Mouse (Mus musculus) thymus, postnatal 36 days (tissue): Measurements from ENCODE around the gene Atp6v0a4.
A peak's percentile ranks its signal among the peaks of the same experiment; 100 is the strongest.

Experiments
- DNase-seq, 2 experiments: peaks; one replicate each; pipeline ENCODE4 v3.0.0; 2022; ENCODE audit warnings: mixed read lengths in 2 of 2

Gene Atp6v0a4

DNA sequence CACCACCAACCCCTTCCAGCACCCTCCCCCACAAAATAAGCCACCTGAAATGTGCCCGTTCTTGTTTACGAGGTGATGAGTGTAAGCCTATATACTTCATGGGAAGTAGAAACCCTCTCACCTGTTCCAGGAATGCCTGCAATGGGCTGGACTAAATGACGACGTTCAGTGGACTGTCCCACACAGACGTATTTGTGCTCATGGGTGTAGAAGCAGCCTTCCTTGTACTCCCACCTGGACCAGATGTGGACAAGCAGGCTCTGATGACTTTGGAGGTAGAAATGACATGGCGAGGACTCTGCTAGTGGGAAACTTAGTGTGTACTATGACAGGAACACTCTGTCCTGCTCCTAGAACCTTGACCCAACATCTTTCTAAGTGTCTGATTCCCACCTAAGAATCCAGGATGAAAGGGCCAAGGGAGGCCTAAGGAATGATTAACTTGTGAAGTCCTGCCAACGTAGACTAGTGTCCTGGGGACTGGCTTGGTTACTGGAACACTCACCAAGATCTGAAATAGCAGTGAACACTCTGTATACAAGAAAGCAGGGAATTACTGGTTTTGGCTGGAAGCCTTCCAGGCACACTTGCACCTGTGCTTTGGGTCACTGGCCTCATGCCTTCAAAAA, at the start of gene Atp6v0a4:
Gene Atp6v0a4 (minus strand): TSS at position 380 of the 629 bp plus-strand sequence.
- no peak for DNase-seq

DNA sequence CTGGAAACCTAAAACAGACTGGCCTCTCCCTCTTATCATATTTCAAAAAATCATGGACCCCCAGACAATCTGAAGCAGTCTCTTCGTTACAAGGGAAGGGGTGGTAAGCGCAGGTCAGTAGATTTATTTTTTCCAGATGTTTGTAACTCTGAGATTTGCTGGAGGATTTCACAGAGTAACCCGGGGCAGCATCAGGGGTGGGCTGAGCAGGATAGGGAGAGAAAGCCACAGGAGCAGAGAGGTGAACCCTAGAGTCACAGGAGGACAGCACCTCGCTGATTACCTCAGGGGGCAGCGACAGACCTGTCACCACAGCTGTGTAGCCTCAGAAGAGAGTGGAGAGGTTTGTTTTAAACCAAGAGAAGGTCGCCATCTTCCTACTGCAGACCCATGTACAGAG, 41.0 kb upstream of the Atp6v0a4 start:
- no peak for DNase-seq

DNA sequence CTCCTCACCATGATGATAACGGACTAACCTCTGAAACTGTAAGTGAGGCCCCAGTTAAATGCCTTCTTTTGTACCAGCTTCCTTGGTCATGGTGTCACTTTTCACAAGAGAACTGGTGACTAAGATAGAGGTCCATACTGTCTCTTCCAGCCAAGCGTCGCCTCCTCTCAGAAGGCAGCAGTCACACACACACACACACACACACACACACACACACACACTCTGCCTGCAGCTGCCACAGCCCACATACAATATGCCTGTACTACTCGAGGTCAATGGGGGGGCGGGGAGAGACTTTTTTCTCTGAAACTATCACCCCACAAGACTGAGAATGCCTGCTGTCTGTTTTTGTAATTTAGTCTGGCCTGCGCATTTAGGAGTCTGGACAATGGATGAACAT, 40.3 kb upstream of the Atp6v0a4 start:
- no peak for DNase-seq

DNA sequence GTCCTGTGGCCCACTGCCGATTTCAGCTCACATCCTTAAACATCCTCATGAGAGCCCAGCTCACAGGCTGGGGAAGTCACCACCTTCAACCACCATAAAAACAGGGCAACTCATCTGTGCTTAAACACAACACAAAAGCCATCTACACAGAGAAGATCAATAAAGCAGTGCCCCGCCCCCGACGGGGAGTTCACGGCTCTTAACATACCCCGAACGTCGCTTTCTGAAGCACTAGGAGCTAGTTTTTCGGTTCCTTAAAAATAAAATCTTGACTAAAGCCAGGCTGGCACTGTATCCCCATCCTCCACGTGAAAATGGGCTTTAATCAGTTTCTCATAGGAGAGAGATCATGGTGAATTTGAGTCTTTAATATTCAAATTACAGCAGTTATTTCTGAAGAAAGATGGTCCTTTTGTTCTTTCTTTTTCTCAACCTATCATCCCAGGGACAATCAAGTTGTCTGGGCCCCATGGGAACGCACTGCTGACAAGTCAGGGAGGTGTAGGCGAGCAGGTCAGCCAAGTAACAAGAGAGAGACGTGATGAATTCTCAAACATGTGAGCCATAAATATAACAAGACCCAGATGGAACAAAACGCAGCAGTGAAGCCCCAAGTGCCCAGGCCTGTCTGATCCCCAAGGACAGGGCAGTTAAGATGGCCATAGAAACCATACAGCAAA, 38.6 kb upstream of the Atp6v0a4 start:
- DNase-seq: no peak

DNA sequence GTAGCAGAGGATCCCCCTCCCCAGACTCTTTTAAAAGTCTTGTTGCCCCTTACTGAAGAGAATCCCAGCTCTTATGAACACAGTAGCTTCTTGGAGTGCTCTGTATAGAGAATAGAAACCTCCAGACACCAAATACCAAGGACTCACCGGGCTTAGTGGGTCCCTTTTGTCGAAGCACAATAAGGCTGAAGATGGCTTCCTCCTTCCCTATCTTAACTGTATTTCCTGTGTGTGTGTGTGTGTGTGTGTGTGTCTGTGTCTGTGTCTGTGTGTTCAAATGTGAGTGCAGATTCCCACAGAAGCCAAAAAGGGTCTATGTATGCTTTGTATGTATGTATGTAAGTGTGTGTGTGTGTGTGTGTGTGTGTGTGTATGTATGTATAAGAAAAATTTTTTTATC, 36.2 kb upstream of the Atp6v0a4 start:
- DNase-seq: no peak

DNA sequence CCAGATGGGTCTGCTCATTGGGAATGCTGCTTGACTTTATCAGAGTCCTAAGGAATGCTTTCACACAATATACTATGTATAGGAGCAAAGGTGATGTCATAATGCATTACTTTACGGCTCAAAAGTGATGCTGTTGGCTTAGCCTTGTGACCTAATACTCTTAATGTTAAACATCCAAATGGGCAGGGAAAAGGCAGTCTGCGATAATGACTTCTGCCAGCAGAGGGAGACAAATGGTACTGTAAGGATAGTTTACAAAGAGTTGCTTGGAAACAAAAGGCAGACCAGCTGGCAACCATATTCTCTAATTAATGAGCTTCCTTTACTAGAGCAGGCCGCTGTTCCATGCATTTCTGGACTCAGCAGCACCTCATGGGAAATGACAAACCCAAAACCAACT, 35.7 kb upstream of the Atp6v0a4 start:
- peak; percentile 47 to 65 for DNase-seq

DNA sequence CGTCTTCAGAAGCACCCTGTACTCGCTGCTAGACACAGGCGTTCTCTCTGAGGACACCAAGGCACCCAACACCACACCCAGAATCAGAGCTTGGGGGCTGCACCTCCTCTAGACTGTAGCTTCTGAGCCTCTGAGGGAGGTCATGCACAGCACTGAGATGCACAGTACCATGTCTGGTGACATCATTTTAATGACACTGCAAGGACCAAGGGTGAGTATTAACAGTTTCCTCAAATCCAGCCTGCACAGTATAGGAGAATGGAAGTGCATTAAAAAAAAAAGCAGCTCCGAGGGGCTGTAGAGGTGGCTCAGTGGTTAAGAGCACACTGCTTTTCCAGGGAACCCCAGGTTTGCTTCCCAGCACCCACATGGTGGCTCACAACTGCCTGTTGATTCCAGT, 35.2 kb upstream of the Atp6v0a4 start:
- no peak for DNase-seq

DNA sequence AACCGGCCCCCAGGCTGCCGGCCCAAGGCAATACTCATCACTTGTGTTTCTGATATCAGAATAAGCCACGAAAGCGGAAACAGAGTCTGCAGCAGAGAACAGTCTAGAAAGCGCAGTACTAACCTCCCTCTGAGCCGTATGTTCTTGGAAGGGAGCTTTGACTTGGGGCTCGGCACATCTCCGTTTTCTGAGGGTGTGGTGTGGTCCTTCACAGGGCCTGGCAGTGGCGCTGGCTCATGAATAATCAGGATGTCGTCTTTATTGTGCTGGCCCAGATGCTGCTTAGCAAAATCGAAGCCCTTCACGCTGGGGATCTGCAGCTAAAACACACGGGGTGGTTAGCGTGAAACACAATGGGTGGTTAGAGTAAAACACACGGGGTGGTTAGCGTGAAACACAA, 33.5 kb upstream of the Atp6v0a4 start:
- DNase-seq: no peak

DNA sequence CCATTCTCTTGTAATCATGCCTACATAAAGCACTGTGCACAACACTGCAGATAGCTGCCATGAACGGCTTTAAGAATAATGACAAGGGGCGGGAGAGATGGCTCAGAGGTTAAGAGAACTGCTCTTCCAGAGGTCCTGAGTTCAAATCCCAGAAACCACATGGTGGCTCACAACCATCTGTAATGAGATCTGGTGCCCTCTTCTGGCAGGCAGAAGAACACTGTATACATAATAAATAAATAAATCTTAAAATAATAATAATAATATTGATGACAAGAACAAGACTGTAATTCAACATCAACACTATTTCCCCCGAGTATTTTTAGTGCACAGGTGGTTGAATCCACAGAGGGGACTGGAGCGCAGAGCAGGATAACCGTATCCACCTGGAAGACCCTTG, 31.8 kb upstream of the Atp6v0a4 start:
- no peak for DNase-seq

DNA sequence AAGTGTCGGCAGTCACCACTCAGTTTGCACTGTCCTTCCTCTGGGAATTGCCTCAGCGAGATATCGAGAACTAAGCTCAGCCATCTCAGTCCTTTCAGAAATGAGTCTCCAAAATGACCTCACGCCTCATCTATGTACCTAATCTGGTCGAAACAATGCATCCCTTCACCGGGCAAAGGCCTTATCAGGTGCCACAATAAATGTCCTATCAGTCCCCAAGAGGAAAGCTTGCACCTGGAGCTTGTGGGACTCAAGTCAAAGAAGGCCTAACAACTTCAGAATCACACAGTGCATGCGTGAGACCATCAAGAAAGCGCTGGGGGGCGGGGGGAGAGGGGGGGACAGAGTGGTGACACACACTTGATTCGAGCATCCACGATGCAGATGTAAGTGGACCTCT, 27.9 kb upstream of the Atp6v0a4 start:
- DNase-seq: no peak

DNA sequence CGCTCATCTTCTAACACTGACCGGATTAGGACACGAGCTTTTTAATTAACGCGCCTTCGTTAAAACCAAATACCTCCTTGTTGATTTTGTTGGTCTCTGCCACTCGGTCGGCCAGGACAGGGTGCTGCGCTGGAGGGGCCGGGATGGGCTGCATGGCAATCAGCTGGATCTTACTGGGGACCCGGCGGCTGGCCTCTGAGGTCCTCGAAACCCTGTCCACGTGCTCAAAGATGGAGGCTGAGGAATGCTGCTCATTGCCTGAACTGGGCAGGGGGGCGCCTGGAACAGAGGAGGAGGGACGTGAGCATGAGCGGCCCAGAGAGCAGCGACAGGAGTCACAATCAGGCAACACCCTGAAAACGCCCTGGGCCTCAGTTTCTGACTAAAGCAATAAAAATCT, 25.1 kb upstream of the Atp6v0a4 start:
- DNase-seq: no peak

DNA sequence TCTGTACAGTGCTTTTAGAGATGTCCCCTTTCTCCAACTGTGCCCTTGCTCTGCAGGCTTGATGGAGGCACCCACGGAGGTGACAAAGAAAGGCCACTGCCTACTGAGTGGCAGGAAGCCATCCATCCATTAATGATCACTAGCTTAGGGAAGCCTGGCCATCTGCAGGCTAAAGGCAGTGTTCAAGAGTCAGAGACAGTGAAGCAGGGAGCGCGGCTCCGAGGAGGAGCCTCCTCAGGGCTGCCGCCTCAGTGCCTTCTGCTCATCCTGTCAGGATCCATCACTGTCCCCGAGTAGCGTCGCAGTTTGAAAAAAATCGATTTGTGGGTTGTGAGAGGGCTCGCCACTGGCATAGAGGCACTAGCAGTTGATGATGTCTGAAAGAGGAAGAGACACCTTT, 24.2 kb upstream of the Atp6v0a4 start:
- DNase-seq: no peak

DNA sequence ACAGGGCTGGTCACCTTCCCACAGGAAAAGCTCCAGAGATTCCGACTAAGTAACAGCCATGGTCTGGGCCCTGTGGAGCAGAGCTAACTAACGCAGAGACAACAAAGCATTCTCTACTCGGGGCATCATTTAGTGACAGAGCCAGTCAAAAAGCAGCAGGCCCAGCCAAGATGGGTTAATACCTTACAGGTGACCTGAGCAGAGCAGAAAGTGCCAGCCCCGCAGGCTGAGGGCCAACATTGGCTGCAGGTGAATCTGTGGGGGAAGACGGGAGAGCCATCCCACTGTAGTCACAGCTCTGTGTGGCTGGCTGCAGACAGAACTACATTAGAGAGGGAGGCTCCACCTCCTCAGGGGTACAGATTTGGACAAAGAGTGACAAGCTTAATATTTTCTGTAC, 22.9 kb upstream of the Atp6v0a4 start:
- DNase-seq: no peak

DNA sequence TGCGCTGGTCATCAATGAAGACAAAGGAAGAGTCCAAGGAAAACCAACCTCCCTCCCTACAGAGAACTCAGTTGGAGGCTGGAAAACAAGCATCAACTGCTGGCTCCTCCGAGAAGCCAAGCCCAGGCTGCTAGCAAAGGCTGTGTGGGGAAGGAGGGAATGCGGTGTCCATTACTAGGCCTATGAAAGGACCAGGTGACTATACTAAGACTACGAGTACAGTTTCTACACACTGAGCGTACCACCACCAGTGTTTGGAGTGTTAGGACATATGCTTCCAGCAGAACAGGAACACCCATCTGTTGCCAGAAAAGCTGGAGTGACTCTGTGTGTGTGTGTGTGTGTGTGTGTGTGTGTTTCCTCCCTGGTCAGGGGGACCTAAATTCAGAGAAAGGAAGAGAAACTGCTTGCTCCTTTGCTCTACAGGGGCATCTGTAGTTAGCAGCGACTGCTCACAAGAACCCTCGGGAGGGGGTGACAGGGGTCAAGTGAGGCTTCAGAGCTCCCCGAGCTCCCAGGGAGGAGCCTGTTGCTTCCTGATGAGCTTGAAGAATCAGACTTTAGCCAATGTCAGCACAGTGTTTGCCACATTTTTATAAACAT, 21.2 kb upstream of the Atp6v0a4 start:
- DNase-seq: no peak

DNA sequence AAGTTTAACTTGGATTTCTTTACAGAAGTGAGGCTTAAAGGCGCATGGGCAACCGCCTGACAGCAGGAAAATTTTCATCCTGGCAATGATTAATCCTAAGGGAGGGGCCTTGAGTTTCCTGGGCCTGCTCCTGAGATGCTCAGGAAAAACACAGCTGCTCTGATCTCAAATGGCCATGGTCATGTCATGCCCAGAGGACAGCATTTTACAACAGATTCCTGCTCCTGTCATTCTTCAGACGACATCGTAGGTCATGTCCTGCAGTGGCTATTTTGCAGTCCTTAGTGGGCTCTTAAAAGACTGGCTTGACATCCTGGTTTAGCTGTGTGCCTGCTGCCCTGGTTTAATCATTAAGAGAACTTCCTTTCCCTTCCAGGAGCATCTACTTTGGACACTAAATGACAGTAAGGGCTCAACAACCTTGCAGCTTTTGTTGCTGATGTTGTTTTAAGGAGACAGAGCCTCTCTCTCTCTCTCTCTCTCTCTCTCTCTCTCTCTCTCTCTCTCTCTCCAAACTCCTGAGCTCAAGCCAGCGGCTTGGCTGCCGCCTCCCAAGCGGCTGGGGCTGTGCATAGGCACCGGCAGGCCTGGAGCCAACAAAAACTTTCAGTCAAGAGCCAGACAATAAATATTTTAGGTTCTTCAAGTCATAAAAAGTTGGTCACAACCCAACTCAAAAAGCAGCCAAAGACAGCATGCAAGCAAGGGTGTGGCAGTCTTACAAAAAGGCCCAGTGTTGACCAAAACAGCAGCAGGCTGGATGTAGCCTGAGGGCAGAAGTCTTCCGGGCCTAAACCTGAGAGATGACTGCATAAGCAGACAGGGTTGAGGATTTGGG, 20.0 kb upstream of the Atp6v0a4 start:
- DNase-seq: no peak

DNA sequence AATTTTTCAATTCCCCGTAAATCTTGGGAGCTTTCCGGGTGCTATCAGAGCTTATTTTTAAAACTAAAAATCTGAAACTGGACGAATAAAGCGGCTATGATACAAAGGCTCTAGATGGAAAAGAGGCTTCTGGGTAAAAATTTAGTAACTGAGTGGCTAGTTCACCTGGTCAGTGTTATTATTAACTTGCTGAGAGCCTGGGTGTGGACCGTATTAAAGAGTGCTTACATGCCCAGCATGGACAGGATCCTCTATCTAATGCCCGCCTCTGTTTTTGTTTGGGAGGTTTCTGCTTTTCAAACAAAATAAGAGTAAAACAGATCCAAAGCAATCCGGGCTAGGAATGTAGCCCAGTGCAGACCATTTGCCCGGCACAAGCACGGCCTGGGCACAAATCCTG, 16.0 kb upstream of the Atp6v0a4 start:
- DNase-seq: no peak

DNA sequence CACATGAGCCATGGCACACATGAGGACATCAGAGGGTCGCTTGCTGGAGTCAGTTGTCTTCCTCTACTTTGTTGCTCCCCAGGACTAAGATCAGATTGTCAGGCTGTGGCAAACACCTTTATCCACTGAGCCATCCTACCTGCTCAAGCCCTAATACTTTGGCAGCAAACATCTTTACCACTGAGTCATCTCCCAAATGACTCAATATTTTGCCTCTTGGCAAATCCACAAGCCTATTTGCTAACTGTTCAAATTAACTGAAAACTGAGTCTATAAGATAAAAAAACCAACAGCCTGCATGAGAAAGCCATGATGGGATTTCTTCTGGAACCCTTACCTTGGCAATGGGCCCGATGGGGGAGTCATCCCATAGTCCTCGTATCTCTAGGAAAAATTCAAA, 14.7 kb upstream of the Atp6v0a4 start:
- no peak for DNase-seq

DNA sequence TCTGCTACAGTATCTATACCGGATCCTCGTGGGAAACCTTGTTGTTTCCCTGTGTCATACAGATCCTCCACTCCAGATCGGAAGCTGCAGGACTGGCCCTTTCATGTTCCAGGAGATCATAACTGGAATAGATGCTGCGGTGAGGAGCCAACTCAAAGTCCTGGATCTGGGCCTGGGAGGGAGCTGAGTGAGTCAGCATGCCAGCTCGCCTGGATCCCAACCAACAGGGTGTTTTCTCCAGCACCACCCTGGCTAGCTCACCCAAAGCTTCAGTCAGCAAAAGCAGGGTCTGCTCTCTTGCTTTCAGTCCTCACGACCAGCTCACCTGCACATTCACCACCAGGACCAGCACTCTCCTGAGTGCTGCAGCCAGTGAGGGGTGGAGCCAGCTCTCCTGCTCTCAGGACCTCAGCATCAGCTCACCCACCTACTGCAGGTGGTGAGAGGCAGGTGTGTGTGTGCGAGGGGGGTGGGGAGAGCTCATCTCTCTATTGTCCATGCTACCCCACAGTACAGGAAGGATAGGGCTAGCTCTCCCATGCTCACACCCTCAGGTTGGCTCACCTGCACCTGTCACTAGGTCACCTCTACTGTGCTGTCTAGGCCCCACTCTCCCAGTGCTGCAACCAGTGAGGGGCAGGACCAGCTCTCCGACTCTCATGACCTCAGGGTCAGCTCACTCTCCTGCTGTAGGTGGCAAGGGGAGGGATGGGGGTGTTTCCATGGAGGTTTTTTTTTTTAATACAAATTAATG, 10.6 kb upstream of the Atp6v0a4 start:
- DNase-seq: no peak

DNA sequence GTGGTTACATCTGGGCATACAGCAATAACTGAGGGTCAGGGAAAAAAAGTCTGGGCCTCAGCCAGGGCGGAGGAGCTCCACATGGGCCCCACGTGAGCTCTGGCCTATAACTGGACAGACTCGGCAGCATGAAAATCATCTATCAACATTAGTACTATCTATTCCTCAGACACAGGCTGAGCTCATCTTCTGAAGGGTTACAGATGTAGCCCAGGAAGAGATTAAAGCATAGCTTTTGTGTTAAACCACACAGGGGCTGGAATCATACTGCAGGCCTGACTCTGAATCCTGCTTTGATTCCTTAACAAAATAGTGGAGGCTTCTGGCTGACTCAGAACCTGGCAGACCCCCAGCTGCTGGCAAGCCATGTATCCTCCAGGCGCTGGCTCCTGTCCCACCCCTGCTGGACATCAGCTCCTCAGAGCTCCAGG, 7.4 kb upstream of the Atp6v0a4 start:
- DNase-seq: no peak

DNA sequence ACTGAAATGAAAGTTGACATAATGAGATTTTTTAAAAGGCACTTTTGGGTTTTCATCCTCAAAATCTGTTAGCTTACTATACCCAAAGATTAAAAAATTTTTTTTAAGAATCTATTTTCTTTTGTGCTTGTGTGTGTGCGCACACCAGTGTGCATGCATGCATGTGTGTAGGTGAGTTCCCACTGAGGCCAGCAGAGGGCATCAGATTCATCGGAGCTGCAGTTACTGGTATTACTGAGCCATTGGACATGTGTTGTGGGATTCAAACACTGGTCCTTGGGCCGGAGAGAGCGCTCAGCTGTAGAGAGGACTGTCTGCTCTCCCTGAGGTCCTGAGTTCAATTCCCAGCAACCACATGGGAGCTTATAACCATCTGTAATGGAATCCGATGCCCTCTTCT, 5.5 kb upstream of the Atp6v0a4 start:
- DNase-seq: no peak

DNA sequence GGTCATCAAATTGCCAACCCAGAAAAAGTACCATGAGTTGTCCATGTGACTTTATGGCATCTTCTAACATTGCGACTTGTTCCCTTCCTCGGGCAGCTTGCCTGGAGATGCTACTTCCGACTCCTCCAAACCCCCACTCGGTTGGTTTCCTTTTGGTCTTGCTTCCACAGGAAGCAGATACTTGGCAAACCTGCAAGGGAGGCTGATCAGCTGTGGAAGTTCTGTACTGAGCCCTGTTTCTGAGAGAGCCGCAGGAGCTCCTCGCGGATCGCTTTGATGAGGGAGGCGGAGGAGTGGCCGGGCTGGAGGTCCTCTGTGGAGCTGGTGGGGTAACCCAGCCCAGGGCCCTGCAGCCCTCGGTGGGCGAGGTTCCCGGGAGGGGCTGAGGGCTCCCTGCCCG, 3.7 kb upstream of the Atp6v0a4 start:
- no peak for DNase-seq

DNA sequence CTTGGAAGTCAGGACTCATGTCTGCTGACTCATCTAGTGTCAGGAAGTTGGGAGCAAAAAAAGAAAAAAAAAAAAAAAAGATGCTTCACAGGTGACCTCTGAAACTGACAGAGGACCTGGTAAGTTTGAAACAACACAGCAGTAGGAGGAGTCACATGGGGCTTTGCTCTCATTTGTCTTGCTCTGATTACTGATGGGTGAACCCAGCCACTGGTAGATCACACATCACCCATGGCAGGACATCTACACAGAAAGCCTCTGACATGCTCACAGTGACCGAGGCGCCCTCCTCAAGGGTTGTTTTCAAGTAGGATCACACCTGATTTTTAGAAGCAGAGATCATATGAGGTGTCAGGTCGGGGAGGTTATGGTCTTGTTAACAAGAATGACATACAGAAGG, 1.1 kb upstream of the Atp6v0a4 start:
- no peak for DNase-seq

DNA sequence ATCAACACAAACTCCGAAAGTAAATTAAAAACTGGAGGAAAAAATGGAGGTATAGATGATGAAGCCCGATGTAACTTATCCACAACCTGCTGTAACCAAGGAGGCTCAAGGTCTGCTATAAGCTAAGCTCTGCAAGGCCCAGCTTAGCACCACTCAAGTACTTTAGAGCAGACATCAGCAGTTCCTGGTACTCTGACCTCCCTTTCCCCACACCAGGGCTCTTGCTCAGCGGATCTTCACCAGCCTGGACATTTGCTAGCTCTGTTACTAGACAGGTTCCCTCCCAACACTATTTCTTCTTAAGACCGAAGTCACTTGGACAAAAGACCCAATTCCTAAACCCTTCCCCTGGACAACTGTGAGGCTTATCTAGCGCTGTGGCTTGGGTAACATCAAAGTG, 496 bp upstream of the Atp6v0a4 start:
- DNase-seq: no peak
